Mouse (Mus musculus): ENCODE results near the gene Gimap4.

DNA sequence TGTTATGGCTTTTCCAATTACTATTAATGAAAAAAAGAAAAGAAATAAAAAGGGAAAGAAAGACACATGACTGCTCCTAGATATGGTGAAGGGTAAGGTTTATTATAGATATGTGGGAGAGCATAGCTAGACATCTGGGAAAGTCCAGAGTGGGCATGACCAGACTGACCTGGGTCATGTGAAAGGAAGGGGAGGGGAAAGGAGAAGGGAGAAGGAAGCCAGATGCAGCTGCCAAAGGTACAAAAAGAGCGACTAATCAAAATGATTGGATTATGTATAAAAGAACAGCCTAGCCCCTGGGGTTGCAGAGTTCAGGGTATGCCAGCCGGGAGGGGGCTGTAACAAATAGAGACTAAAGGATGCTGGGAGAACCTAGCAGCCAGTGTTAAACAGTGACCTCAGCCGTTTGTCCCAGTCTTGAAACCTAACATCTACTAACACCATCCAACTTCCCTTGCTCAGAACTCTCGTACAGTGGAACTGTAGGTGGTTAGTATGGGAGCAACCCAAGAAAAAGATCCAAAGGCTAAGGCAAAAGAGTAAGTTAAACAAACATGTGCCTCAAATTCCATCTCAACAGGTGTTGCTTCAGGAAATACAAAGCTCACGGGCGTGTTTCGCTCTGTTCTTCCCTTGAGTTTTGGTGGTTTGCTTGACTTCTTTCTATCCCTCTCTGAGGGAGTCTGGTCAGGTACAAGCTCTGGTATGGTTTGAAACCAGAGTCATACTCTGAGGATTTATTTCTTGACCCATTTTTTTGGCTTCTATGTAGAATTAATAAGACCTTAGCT lies 13.9 kb downstream of the Gimap4 start:
- TF ChIP-seq CTCF (IDR thresholded peaks at IDR 0.05) (no peak), POLR2A (IDR thresholded peaks at IDR 0.05; ENCODE audit: insufficient read depth, low read depth, low read length) (no peak), EP300 (IDR thresholded peaks at IDR 0.05; ENCODE audit: insufficient read depth, low read depth, low read length) (no peak)
